Mouse (Mus musculus): Measurements from ENCODE around the gene Selenok. TPM values are rescaled to one million over a fixed set of nuclear protein-coding genes. Genes with fewer than 3 reads are reported as not detected.

The Selenok gene
- polyA plus RNA-seq (2015; fragmentation: Nextera tagmentation; extraction: Ambion mirVana) = 150 and 157 TPM in 2 replicates

GRCm38 (mm10) chr14:29968075-29968821 lies at the start of gene Selenok:
Selenok (plus strand) TSS chr14:29968308.
- H3K27me3 ChIP-seq (ENCODE audit: insufficient read depth, low read length) = no peaks in the 10 kb centered on the region
- peak within 1 kb of the TSS; percentile 96 for H3K27ac ChIP-seq (ENCODE audit: low read depth)
- H3K36me3 ChIP-seq (replicated peaks; ENCODE audit: insufficient read depth, low read length) = peaks cover 30% of the 10 kb centered on the region
- TF ChIP-seq EP300 (IDR thresholded peaks at IDR 0.05; ENCODE audit: low read depth) = peak; percentile 76
- TF ChIP-seq CTCF (IDR thresholded peaks at IDR 0.05; ENCODE audit: low read depth) = no peak
- H3K4me1 ChIP-seq (ENCODE audit: insufficient read depth) = peaks cover 37% of the 10 kb centered on the region
- peak within 1 kb of the TSS; percentile 97 for H3K9ac ChIP-seq (replicated peaks)
- ATAC-seq = peak; percentile 100
- H3K9me3 ChIP-seq (ENCODE audit: low read length) = no peaks in the 10 kb centered on the region
- H3K4me3 ChIP-seq (ENCODE audit: low read depth, low read length) = peak within 1 kb of the TSS; percentile 98
- peak; percentile 96 for DNase-seq
- H3K4me2 ChIP-seq (ENCODE audit: low read depth, low read length) = peak within 1 kb of the TSS; percentile 85
- whole genome bisulfite sequencing (ENCODE audit: insufficient replicate concordance) = under 1% methylated on average over 49 of the region's 49 CpGs

- Histone ChIP-seq H3K4me2 (ENCODE audit: low read depth, low read length) (no peak overlapping the region), H3K36me3 (replicated peaks; ENCODE audit: insufficient read depth, low read length) (no peaks in the 10 kb centered on the region), H3K27me3 (ENCODE audit: insufficient read depth, low read length) (no peaks in the 10 kb centered on the region), H3K4me1 (ENCODE audit: insufficient read depth) (no peaks in the 10 kb centered on the region), H3K9ac (replicated peaks) (no peak overlapping the region), H3K9me3 (ENCODE audit: low read length) (no peaks in the 10 kb centered on the region), H3K4me3 (ENCODE audit: low read depth, low read length) (no peak overlapping the region), H3K27ac (ENCODE audit: low read depth) (no peak overlapping the region)
- TF ChIP-seq EP300 (IDR thresholded peaks at IDR 0.05; ENCODE audit: low read depth) (no peak), CTCF (IDR thresholded peaks at IDR 0.05; ENCODE audit: low read depth) (no peak)
- 67% methylated on average over 4 of the region's 4 CpGs for WGBS (ENCODE audit: insufficient replicate concordance)
- DNase-seq = no peak
- ATAC-seq = no peak
Observed at GRCm38 (mm10) chr14:29928966-29929365, 39.1 kb upstream of the Selenok start.

- 70% methylated on average over 5 of the region's 5 CpGs for WGBS (ENCODE audit: insufficient replicate concordance)
- Histone ChIP-seq H3K4me3 (ENCODE audit: low read depth, low read length) (no peak overlapping the region), H3K4me2 (ENCODE audit: low read depth, low read length) (no peak overlapping the region), H3K4me1 (ENCODE audit: insufficient read depth) (no peaks in the 10 kb centered on the region), H3K27me3 (ENCODE audit: insufficient read depth, low read length) (no peaks in the 10 kb centered on the region), H3K9me3 (ENCODE audit: low read length) (no peaks in the 10 kb centered on the region), H3K36me3 (replicated peaks; ENCODE audit: insufficient read depth, low read length) (no peaks in the 10 kb centered on the region), H3K9ac (replicated peaks) (no peak overlapping the region), H3K27ac (ENCODE audit: low read depth) (no peak overlapping the region)
- ATAC-seq = no peak
- TF ChIP-seq EP300 (IDR thresholded peaks at IDR 0.05; ENCODE audit: low read depth) (no peak), CTCF (IDR thresholded peaks at IDR 0.05; ENCODE audit: low read depth) (no peak)
- no peak for DNase-seq
Observed at GRCm38 (mm10) chr14:29935516-29935915, 32.6 kb upstream of the Selenok start.

GRCm38 (mm10) chr14:29937466-29937865 lies 30.6 kb upstream of the Selenok start:
- ATAC-seq (no peak), DNase-seq (no peak)
- H3K9me3 ChIP-seq (ENCODE audit: low read length) = no peaks in the 10 kb centered on the region
- no peak overlapping the region for H3K4me3 ChIP-seq (ENCODE audit: low read depth, low read length)
- H3K36me3 ChIP-seq (replicated peaks; ENCODE audit: insufficient read depth, low read length) = no peaks in the 10 kb centered on the region
- no peak overlapping the region for H3K27ac ChIP-seq (ENCODE audit: low read depth)
- H3K4me1 ChIP-seq (ENCODE audit: insufficient read depth) = no peaks in the 10 kb centered on the region
- H3K4me2 ChIP-seq (ENCODE audit: low read depth, low read length) = no peak overlapping the region
- WGBS (ENCODE audit: insufficient replicate concordance) = 87% methylated on average over 15 of the region's 15 CpGs
- TF ChIP-seq EP300 (IDR thresholded peaks at IDR 0.05; ENCODE audit: low read depth) (no peak), CTCF (IDR thresholded peaks at IDR 0.05; ENCODE audit: low read depth) (no peak)
- H3K9ac ChIP-seq (replicated peaks) = no peak overlapping the region
- H3K27me3 ChIP-seq (ENCODE audit: insufficient read depth, low read length) = no peaks in the 10 kb centered on the region

GRCm38 (mm10) chr14:29939600-29940312 lies 28.4 kb upstream of the Selenok start:
- H3K4me2 ChIP-seq (ENCODE audit: low read depth, low read length) = no peak overlapping the region
- WGBS (ENCODE audit: insufficient replicate concordance) = 36% methylated on average over 20 of the region's 20 CpGs
- H3K9me3 ChIP-seq (ENCODE audit: low read length) = no peaks in the 10 kb centered on the region
- ATAC-seq (no peak), DNase-seq (no peak)
- no peaks in the 10 kb centered on the region for H3K36me3 ChIP-seq (replicated peaks; ENCODE audit: insufficient read depth, low read length)
- H3K4me3 ChIP-seq (ENCODE audit: low read depth, low read length) = no peak overlapping the region
- H3K27me3 ChIP-seq (ENCODE audit: insufficient read depth, low read length) = no peaks in the 10 kb centered on the region
- H3K9ac ChIP-seq (replicated peaks) = no peak overlapping the region
- TF ChIP-seq EP300 (IDR thresholded peaks at IDR 0.05; ENCODE audit: low read depth) (no peak), CTCF (IDR thresholded peaks at IDR 0.05; ENCODE audit: low read depth) (no peak)
- H3K27ac ChIP-seq (ENCODE audit: low read depth) = no peak overlapping the region
- no peaks in the 10 kb centered on the region for H3K4me1 ChIP-seq (ENCODE audit: insufficient read depth)

GRCm38 (mm10) chr14:29940313-29940812 lies 27.7 kb upstream of the Selenok start:
- H3K36me3 ChIP-seq (replicated peaks; ENCODE audit: insufficient read depth, low read length) = no peaks in the 10 kb centered on the region
- no peak overlapping the region for H3K4me3 ChIP-seq (ENCODE audit: low read depth, low read length)
- H3K27ac ChIP-seq (ENCODE audit: low read depth) = no peak overlapping the region
- no peaks in the 10 kb centered on the region for H3K27me3 ChIP-seq (ENCODE audit: insufficient read depth, low read length)
- no peaks in the 10 kb centered on the region for H3K4me1 ChIP-seq (ENCODE audit: insufficient read depth)
- TF ChIP-seq EP300 (IDR thresholded peaks at IDR 0.05; ENCODE audit: low read depth) (no peak), CTCF (IDR thresholded peaks at IDR 0.05; ENCODE audit: low read depth) (no peak)
- no peak overlapping the region for H3K4me2 ChIP-seq (ENCODE audit: low read depth, low read length)
- no peak for ATAC-seq
- no peaks in the 10 kb centered on the region for H3K9me3 ChIP-seq (ENCODE audit: low read length)
- no peak for DNase-seq
- H3K9ac ChIP-seq (replicated peaks) = no peak overlapping the region
- 21% methylated on average over 10 of the region's 10 CpGs for WGBS (ENCODE audit: insufficient replicate concordance)
